Mouse (Mus musculus): Measurements from ENCODE around the gene Nln. TPM values are rescaled to one million over a fixed set of nuclear protein-coding genes. Genes with fewer than 3 reads are reported as not detected.

Gene Nln
- polyA plus RNA-seq, 1 experiment from 2014 or later = 17.6 TPM

GRCm38 (mm10) chr13:104031821-104032331 is 77.5 kb downstream of the Nln start:
- Histone ChIP-seq H3K9me3 (no peaks in the 10 kb centered on the region), H3K27me3 (no peaks in the 10 kb centered on the region), H3K4me2 (no peak overlapping the region), H3K27ac (peak overlapping the region; percentile 41), H3K4me3 (replicated peaks) (no peak overlapping the region), H3K9ac (replicated peaks) (no peak overlapping the region), H3K4me1 (replicated peaks) (peaks cover 37% of the 10 kb centered on the region), H3K36me3 (0 out of 2 replicates have a peak, but pooled peaks cover 2% of the 10 kb centered on the region)
- ATAC-seq (ENCODE audit: insufficient number of reproducible peaks, insufficient read depth, low FRiP score, low TSS enrichment, low read depth) = peak; percentile 64
- WGBS = 61% methylated on average over 12 of the region's 12 CpGs

DNA sequence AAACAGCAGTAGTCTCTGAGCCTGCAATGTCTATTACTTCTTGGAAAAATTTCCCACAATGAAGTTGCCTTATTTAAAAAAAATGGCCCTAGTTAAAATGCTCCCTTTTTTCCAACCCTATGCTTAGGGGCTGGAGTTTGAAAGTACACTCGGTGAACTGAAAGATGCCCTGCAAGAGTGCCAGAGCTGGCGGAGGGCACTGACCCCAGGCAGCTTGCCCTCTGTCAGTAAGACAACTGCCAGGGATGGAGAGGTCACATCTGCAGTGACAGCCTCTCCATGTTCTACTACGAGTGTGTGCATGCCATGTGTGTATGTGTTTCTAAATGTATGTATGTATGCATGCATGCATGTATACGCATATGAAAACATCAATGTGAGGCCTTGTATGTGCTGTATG is 78.5 kb downstream of the Nln start:
- H3K9ac ChIP-seq (replicated peaks) = no peak overlapping the region
- WGBS = 90% methylated on average over 4 of the region's 4 CpGs
- no peak overlapping the region for H3K4me3 ChIP-seq (replicated peaks)
- H3K27me3 ChIP-seq = no peaks in the 10 kb centered on the region
- H3K4me2 ChIP-seq = no peak overlapping the region
- no peaks in the 10 kb centered on the region for H3K9me3 ChIP-seq
- H3K27ac ChIP-seq = no peak overlapping the region
- no peak for ATAC-seq (ENCODE audit: insufficient number of reproducible peaks, insufficient read depth, low FRiP score, low TSS enrichment, low read depth)
- H3K36me3 ChIP-seq = no peaks in the 10 kb centered on the region
- H3K4me1 ChIP-seq (replicated peaks) = peaks cover 35% of the 10 kb centered on the region

DNA sequence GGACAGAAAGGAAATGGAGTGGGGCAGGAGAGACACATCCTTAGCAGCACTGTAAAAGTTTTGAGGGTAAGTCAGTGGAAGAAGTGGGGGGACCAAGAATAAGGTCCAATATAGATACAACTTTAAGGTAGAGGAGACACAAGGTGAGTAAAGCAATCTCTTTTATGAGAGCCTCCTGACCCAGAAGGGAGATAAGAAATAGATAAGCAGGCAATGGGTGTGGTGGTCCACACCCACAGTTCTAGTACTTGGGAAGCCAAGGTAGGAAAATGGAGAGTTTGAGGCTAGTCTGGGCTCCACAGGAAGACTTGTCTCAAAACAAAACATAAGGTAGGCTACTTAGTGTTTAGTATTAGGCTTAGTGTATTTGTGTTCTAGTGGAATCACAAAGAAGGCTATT is 79.9 kb downstream of the Nln start:
- H3K4me1 ChIP-seq (replicated peaks) = peaks cover 35% of the 10 kb centered on the region
- H3K36me3 ChIP-seq = no peaks in the 10 kb centered on the region
- no peak overlapping the region for H3K4me2 ChIP-seq
- no peak overlapping the region for H3K9ac ChIP-seq (replicated peaks)
- no peak overlapping the region for H3K27ac ChIP-seq
- no peak overlapping the region for H3K4me3 ChIP-seq (replicated peaks)
- no peak for ATAC-seq (ENCODE audit: insufficient number of reproducible peaks, insufficient read depth, low FRiP score, low TSS enrichment, low read depth)
- no peaks in the 10 kb centered on the region for H3K9me3 ChIP-seq
- no peaks in the 10 kb centered on the region for H3K27me3 ChIP-seq

DNA sequence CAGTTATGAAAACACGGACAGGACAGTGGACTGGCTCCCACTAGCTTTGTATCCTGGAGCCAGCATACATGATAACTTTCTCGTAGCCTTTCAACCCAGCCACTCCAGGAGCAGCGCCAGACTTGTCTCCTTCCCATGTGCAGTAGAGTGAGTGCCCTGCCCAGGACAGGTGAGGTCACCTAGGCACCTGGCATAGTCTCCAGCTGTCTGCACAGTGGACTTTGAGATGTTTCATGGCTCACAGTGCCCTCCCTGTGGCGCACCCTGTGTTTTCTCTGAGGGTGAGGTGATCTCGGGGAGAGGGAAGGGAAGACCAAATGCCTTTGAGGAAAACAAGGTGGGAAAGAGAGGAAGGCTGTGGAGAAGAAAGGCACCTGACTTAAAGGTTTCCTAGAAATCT is 80.3 kb downstream of the Nln start:
- peaks cover 33% of the 10 kb centered on the region for H3K4me1 ChIP-seq (replicated peaks)
- H3K9me3 ChIP-seq = no peaks in the 10 kb centered on the region
- H3K36me3 ChIP-seq = no peaks in the 10 kb centered on the region
- H3K27me3 ChIP-seq = no peaks in the 10 kb centered on the region
- H3K4me2 ChIP-seq = no peak overlapping the region
- H3K4me3 ChIP-seq (replicated peaks) = no peak overlapping the region
- no peak overlapping the region for H3K27ac ChIP-seq
- WGBS = 83% methylated on average over 5 of the region's 5 CpGs
- no peak overlapping the region for H3K9ac ChIP-seq (replicated peaks)
- no peak for ATAC-seq (ENCODE audit: insufficient number of reproducible peaks, insufficient read depth, low FRiP score, low TSS enrichment, low read depth)

DNA sequence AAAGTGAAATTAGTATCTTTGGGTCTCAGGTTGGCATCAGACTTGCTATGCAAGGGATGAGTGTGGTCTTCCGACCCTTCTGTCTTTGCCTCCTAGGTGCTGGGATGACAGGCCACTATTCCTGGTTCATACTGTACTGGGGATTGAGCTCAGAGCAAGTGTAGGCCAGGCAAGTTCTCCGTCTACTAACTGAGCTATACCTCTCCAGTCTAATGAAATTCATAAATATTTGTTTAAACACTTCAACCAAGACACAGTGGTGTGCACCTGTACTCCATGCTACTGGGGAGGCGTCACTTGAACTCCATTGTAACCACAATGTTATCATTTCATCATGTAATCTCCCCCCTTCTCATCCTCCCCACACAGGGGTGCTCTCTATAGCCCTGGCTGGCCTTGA is 82.9 kb downstream of the Nln start:
- peaks cover 33% of the 10 kb centered on the region for H3K4me1 ChIP-seq (replicated peaks)
- no peaks in the 10 kb centered on the region for H3K36me3 ChIP-seq
- H3K27me3 ChIP-seq = no peaks in the 10 kb centered on the region
- no peak for ATAC-seq (ENCODE audit: insufficient number of reproducible peaks, insufficient read depth, low FRiP score, low TSS enrichment, low read depth)
- 91% methylated on average over 3 of the region's 3 CpGs for WGBS
- no peak overlapping the region for H3K4me3 ChIP-seq (replicated peaks)
- no peak overlapping the region for H3K27ac ChIP-seq
- H3K9ac ChIP-seq (replicated peaks) = no peak overlapping the region
- no peak overlapping the region for H3K4me2 ChIP-seq
- no peaks in the 10 kb centered on the region for H3K9me3 ChIP-seq

DNA sequence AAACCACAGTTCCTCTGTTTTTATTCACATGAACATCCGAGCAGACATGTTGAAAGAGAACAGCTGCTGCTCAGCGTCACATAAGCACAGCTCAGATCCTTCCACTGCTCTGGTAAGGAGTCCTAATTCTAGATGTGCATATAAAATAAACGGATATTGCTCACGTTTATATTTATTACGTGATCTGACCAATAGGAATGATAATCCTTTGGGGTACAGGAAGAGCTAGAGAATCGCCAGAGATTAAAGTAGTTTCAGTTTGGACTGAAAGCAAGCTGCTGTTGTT is 83.8 kb downstream of the Nln start:
- H3K4me2 ChIP-seq = no peak overlapping the region
- peak overlapping the region; percentile 72; the same call in 1 of the 2 replicates for H3K27ac ChIP-seq
- H3K9me3 ChIP-seq = no peaks in the 10 kb centered on the region
- no peaks in the 10 kb centered on the region for H3K36me3 ChIP-seq
- no peak overlapping the region for H3K9ac ChIP-seq (replicated peaks)
- H3K27me3 ChIP-seq = no peaks in the 10 kb centered on the region
- ATAC-seq (ENCODE audit: insufficient number of reproducible peaks, insufficient read depth, low FRiP score, low TSS enrichment, low read depth) = no peak
- no peak overlapping the region for H3K4me3 ChIP-seq (replicated peaks)
- H3K4me1 ChIP-seq (replicated peaks) = peaks cover 33% of the 10 kb centered on the region
- WGBS = 66% methylated on average over 6 of the region's 6 CpGs

GRCm38 (mm10) chr13:104024856-104025709 is 84.3 kb downstream of the Nln start:
- no peak for ATAC-seq (ENCODE audit: insufficient number of reproducible peaks, insufficient read depth, low FRiP score, low TSS enrichment, low read depth)
- no peak overlapping the region for H3K4me3 ChIP-seq (replicated peaks)
- H3K27ac ChIP-seq = peak overlapping the region; percentile 72; the same call in 1 of the 2 replicates
- no peaks in the 10 kb centered on the region for H3K36me3 ChIP-seq
- H3K9me3 ChIP-seq = peaks cover 3% of the 10 kb centered on the region
- H3K27me3 ChIP-seq = no peaks in the 10 kb centered on the region
- 31% methylated on average over 18 of the region's 18 CpGs for WGBS
- no peak overlapping the region for H3K9ac ChIP-seq (replicated peaks)
- no peak overlapping the region for H3K4me2 ChIP-seq
- H3K4me1 ChIP-seq (replicated peaks) = peaks cover 33% of the 10 kb centered on the region

DNA sequence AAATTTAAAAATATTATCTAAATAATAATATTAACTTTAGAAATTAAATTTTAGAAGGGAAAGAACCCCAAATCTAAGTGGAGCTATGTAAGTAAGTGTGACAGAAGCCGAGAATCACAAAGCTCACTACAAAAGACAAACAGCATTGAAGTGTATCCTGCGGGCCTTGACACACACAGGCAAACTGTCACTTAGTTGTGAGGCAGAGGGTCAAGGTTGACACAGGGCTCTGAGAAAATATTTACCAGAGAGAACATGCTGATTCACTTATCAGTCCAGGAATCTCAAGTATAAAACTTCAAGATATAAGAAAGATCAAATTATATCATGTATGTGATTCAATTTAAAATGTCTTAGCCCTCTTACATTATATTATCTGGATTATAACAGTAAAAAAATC is 85.1 kb downstream of the Nln start:
- Histone ChIP-seq H3K9ac (replicated peaks) (no peak overlapping the region), H3K27me3 (no peaks in the 10 kb centered on the region), H3K9me3 (peaks cover 5% of the 10 kb centered on the region), H3K4me1 (replicated peaks) (peaks cover 33% of the 10 kb centered on the region), H3K27ac (no peak overlapping the region; the same call in 1 of the 2 replicates), H3K4me2 (no peak overlapping the region), H3K36me3 (no peaks in the 10 kb centered on the region), H3K4me3 (replicated peaks) (no peak overlapping the region)
- 88% methylated on average over 2 of the region's 2 CpGs for WGBS
- no peak for ATAC-seq (ENCODE audit: insufficient number of reproducible peaks, insufficient read depth, low FRiP score, low TSS enrichment, low read depth)

DNA sequence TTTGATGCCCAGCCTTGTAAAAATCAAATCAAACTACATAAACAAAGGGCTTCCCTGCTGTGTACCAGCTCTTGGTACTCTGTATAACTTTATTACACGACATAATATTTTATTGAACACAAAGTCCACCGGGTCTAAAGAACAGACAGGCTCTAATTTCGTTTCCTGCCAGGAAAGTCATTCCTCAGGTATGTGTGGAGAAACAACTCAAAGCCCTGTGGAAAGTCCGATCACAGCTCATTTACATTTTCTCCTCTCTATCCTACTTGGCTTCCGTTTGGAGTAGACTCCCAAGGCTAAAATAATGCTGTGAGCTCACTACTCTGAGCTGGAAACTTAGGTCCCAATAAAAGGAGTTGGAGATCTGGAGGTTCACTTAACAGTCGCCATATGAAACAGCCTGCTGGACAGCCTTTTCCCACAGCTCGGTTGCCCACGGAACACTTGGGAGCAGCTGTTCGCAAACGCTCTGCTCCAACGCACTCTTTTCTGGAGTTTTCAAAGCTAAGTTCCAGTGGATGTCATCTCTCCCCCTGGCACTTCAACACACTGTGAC is 86.0 kb downstream of the Nln start:
- Histone ChIP-seq H3K9ac (replicated peaks) (no peak overlapping the region), H3K27ac (peak overlapping the region; percentile 73), H3K36me3 (no peaks in the 10 kb centered on the region), H3K4me3 (replicated peaks) (no peak overlapping the region), H3K27me3 (no peaks in the 10 kb centered on the region), H3K4me2 (peak overlapping the region; percentile 37), H3K4me1 (replicated peaks) (peaks cover 33% of the 10 kb centered on the region), H3K9me3 (peaks cover 5% of the 10 kb centered on the region)
- peak; percentile 75 for ATAC-seq (ENCODE audit: insufficient number of reproducible peaks, insufficient read depth, low FRiP score, low TSS enrichment, low read depth)
- WGBS = 19% methylated on average over 11 of the region's 11 CpGs

DNA sequence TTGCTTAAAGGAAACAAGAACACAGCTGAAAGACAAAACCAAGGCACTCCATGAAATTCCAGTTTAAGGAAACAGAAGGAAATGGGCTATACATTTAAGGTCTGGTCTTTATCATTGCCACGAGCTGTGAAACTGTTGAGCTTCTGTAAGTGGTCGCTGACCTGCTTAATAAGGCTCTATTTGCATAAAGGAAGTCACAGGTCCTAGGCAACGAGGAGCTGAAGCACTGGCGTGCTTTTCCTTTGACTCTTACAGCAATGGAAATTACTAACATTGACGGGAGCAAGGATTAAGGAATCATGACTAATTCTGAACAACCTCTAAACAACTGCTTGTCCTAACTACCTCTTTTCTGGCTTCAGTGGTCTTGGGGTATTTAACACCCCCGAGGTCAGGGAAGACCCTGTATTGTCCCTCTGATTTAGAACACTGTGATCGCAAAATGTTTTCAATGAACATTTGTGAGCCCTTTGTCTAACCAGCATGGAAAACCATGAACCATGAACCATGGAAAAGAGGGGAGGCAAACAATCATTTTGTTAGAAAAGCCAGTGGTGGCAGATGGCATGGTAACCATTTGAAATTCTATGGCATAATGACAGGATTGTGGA is 90.8 kb downstream of the Nln start:
- no peaks in the 10 kb centered on the region for H3K36me3 ChIP-seq
- no peaks in the 10 kb centered on the region for H3K27me3 ChIP-seq
- H3K9ac ChIP-seq (replicated peaks) = no peak overlapping the region
- 71% methylated on average over 7 of the region's 7 CpGs for WGBS
- no peak overlapping the region for H3K4me2 ChIP-seq
- H3K4me3 ChIP-seq (replicated peaks) = no peak overlapping the region
- H3K4me1 ChIP-seq (replicated peaks) = peaks cover 16% of the 10 kb centered on the region
- peaks cover 5% of the 10 kb centered on the region for H3K9me3 ChIP-seq
- no peak overlapping the region for H3K27ac ChIP-seq
- ATAC-seq (ENCODE audit: insufficient number of reproducible peaks, insufficient read depth, low FRiP score, low TSS enrichment, low read depth) = no peak

DNA sequence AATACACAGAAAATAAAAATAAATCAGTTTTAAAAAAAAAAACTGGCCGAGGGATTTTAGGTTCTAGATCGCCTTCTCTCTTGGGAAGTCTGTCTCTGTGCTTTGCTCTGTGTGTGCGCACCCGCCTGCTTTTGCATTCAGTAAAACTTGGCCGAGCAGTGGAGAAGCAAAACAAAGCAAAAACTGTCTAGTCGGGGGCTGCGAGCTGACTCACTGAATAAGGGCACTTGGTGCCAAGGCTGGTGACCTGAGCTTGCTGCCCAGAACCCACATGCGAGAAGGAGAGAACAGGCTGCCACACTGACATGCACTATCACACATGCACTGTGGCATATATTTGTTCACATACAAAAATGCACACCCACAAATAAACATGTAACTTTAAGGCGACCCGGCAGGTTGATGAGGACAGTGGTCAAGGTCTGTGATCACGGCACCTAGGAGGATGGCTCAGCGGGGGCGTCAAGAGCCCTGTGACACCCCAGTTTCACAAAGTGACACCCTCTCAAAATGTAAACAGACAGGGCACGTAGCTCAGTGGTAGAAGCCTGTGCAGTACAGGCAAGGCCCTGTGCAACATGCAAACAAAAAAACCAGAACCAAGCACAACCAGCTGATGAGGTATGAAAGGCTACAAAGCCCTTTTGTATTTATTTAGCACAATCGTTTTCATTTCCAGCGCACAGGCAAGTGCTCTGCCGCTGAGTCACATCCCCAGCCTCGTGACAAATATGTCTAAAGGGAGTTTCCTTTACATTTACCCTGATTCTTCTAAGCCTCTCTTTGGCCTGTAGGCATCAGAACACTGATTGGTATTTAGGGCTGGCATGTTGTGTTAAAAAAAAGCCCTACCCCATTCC is 93.9 kb downstream of the Nln start:
- Histone ChIP-seq H3K4me2 (no peak overlapping the region), H3K36me3 (no peaks in the 10 kb centered on the region), H3K27ac (no peak overlapping the region), H3K4me3 (replicated peaks) (no peak overlapping the region), H3K9me3 (peaks cover 5% of the 10 kb centered on the region), H3K27me3 (no peaks in the 10 kb centered on the region), H3K4me1 (replicated peaks) (0 out of 2 replicates have a peak, but pooled peaks cover 6% of the 10 kb centered on the region), H3K9ac (replicated peaks) (no peak overlapping the region)
- WGBS = 90% methylated on average over 18 of the region's 18 CpGs
- no peak for ATAC-seq (ENCODE audit: insufficient number of reproducible peaks, insufficient read depth, low FRiP score, low TSS enrichment, low read depth)
